Mouse (Mus musculus) heart, embryonic 14.5 days (tissue): ENCODE results near the gene 1700001L19Rik. TPM values are rescaled to one million over a fixed set of nuclear protein-coding genes. Genes with fewer than 3 reads are reported as not detected.
A peak's percentile ranks its signal among the peaks of the same experiment; 100 is the strongest.
"Not testable (repeated sequence)": the region's sequence is repeated elsewhere in the genome, so short reads cannot be mapped to it uniquely, and the experiment has no call there.

ENCODE experiments used
- ATAC-seq: fragments of 200-750 bp; cut with Nextera tagmentation; 2 replicates; pipeline ENCODE4 v1.8.0; 2017; ENCODE audit warnings: low read depth, moderate TSS enrichment; ENCODE audit not compliant: insufficient number of reproducible peaks, insufficient read depth, low FRiP score
- H3K27ac ChIP-seq, 2 experiments: fragments of 200-500 bp in 1 of 2; fragments of 300-500 bp in 1 of 2; sonication (generic) in 1 of 2; replicated peaks in 1 of 2; 2 replicates each; pipeline ENCODE4 v1.5.1; 2012 to 2014; ENCODE audit warnings: low read depth in 2 of 2, low read length in 2 of 2, control low read depth in 1 of 2, mild to moderate bottlenecking in 1 of 2, mixed read lengths in 1 of 2; ENCODE audit not compliant: control insufficient read depth in 1 of 2, insufficient read depth in 1 of 2
- H3K27me3 ChIP-seq: fragments of 300-500 bp; sonication (generic); 2 replicates; pipeline ENCODE4 v1.6.1; 2014; ENCODE audit warnings: mild to moderate bottlenecking, low read length, control low read depth; ENCODE audit not compliant: control insufficient read depth, insufficient read depth
- H3K36me3 ChIP-seq: fragments of 300-500 bp; sonication (generic); 2 replicates; pipeline ENCODE4 v1.6.1; 2014; ENCODE audit warnings: mild to moderate bottlenecking, control low read depth, low read length, mixed read lengths; ENCODE audit not compliant: control insufficient read depth, insufficient read depth
- H3K4me1 ChIP-seq, 2 experiments: fragments of 200-500 bp in 1 of 2; fragments of 300-500 bp in 1 of 2; sonication (generic) in 1 of 2; 2 replicates each; pipeline ENCODE4 v1.6.1; 2012 to 2014; ENCODE audit warnings: low read length in 2 of 2, control low read depth in 1 of 2, mixed read lengths in 1 of 2; ENCODE audit not compliant: control insufficient read depth in 2 of 2, insufficient read depth in 2 of 2
- H3K4me2 ChIP-seq: fragments of 300-500 bp; sonication (generic); 2 replicates; pipeline ENCODE4 v1.6.1; 2014; ENCODE audit warnings: mild to moderate bottlenecking, low read length
- H3K4me3 ChIP-seq, 2 experiments: fragments of 200-500 bp in 1 of 2; fragments of 300-500 bp in 1 of 2; sonication (generic) in 1 of 2; 2 replicates each; pipeline ENCODE4 v1.5.1; 2012 to 2014; ENCODE audit warnings: low read length in 2 of 2, mild to moderate bottlenecking in 2 of 2, control low read depth in 1 of 2, low read depth in 1 of 2, moderate library complexity in 1 of 2; ENCODE audit not compliant: control insufficient read depth in 1 of 2, insufficient read depth in 1 of 2
- H3K9ac ChIP-seq: fragments of 300-500 bp; sonication (generic); 2 replicates; pipeline ENCODE4 v1.6.1; 2014; ENCODE audit warnings: mild to moderate bottlenecking, low read length
- H3K9me3 ChIP-seq: fragments of 300-500 bp; sonication (generic); 2 replicates; pipeline ENCODE4 v1.6.1; 2016; ENCODE audit warnings: low read length, control low read depth; ENCODE audit not compliant: control insufficient read depth
- WGBS: fragments of 180-500 bp; shearing (Covaris S2); extraction: QIAGEN DNeasy Blood & Tissue Kit; methylation state at CpG from one replicate; pipeline ENCODE4 v1.1.7; 2014; 5-methylcytosine and 5-hydroxymethylcytosine counted together
- polyA plus RNA-seq: library from polyadenylated mRNA; unstranded; fragments of >200 nt; fragmentation: Nextera tagmentation; extraction: Ambion mirVana; gene quantifications from 2 replicates; pipeline ENCODE4 v1.2.1, GENCODE M21; 2014

The 1700001L19Rik gene
- polyA plus RNA-seq, result 0.28 and 0.61 TPM in 2 replicates

GRCm38 (mm10) chr13:68597199-68597598, at the start of gene 1700001L19Rik:
1700001L19Rik (plus strand) TSS chr13:68597421.
- no peak within 1 kb of the TSS for H3K27ac ChIP-seq
- peaks cover 4 to 8% of the 10 kb centered on the region in 2 experiments; a peak in 2 of 4 replicates for H3K4me1 ChIP-seq
- peak within 1 kb of the TSS; percentile 31; the same call in 1 of the 2 replicates for H3K4me2 ChIP-seq
- no peak within 1 kb of the TSS for H3K4me3 ChIP-seq
- no peaks in the 10 kb centered on the region for H3K9me3 ChIP-seq
- peaks cover 11% of the 10 kb centered on the region for H3K36me3 ChIP-seq
- H3K27me3 ChIP-seq, result no peaks in the 10 kb centered on the region
- no peak for ATAC-seq
- WGBS, result 12% methylated on average over 9 of the region's 10 CpGs
- H3K9ac ChIP-seq, result no peak within 1 kb of the TSS

- not testable (repeated sequence) for H3K27me3 ChIP-seq, H3K9me3 ChIP-seq, H3K4me1 ChIP-seq, ATAC-seq, H3K4me3 ChIP-seq, H3K4me2 ChIP-seq, H3K27ac ChIP-seq, H3K9ac ChIP-seq, H3K36me3 ChIP-seq
- WGBS, result 15% methylated on average over 4 of the region's 6 CpGs
These were observed 43.8 kb upstream of the 1700001L19Rik start for GRCm38 (mm10) chr13:68553391-68553790.

GRCm38 (mm10) chr13:68568110-68568509, 29.1 kb upstream of the 1700001L19Rik start:
- H3K4me3 ChIP-seq, result no peak overlapping the region
- H3K4me1 ChIP-seq, result peaks cover 6 to 8% of the 10 kb centered on the region in 2 experiments
- H3K27me3 ChIP-seq, result no peaks in the 10 kb centered on the region
- 94% methylated on average over 9 of the region's 9 CpGs for WGBS
- H3K9ac ChIP-seq, result no peak overlapping the region
- no peak overlapping the region for H3K4me2 ChIP-seq
- H3K27ac ChIP-seq, result no peak overlapping the region
- H3K36me3 ChIP-seq, result peaks cover 87% of the 10 kb centered on the region
- H3K9me3 ChIP-seq, result no peaks in the 10 kb centered on the region
- no peak for ATAC-seq

- Histone ChIP-seq H3K4me3 (no peak overlapping the region), H3K9ac (no peak overlapping the region), H3K36me3 (peaks cover 82% of the 10 kb centered on the region), H3K9me3 (no peaks in the 10 kb centered on the region), H3K4me2 (no peak overlapping the region), H3K27ac (no peak overlapping the region), H3K4me1 (peaks cover 10 to 12% of the 10 kb centered on the region in 2 experiments), H3K27me3 (no peaks in the 10 kb centered on the region)
- ATAC-seq, result no peak
- WGBS, result 77% methylated on average over 11 of the region's 11 CpGs
These were observed 28.7 kb upstream of the 1700001L19Rik start for GRCm38 (mm10) chr13:68568548-68568947.

GRCm38 (mm10) chr13:68569589-68570336, 27.5 kb upstream of the 1700001L19Rik start:
- peaks cover 14 to 24% of the 10 kb centered on the region in 2 experiments for H3K4me1 ChIP-seq
- 71% methylated on average over 17 of the region's 17 CpGs for WGBS
- no peak overlapping the region for H3K4me3 ChIP-seq
- no peaks in the 10 kb centered on the region for H3K27me3 ChIP-seq
- H3K36me3 ChIP-seq, result peaks cover 75% of the 10 kb centered on the region
- H3K9me3 ChIP-seq, result no peaks in the 10 kb centered on the region
- no peak for ATAC-seq
- no peak overlapping the region for H3K4me2 ChIP-seq
- H3K27ac ChIP-seq, result no peak overlapping the region
- no peak overlapping the region for H3K9ac ChIP-seq

GRCm38 (mm10) chr13:68572247-68572646, 25.0 kb upstream of the 1700001L19Rik start:
- Histone ChIP-seq H3K4me3 (no peak overlapping the region), H3K4me2 (peak overlapping the region; percentile 42), H3K36me3 (peaks cover 75% of the 10 kb centered on the region), H3K4me1 (peaks cover 14 to 25% of the 10 kb centered on the region in 2 experiments), H3K9ac (no peak overlapping the region), H3K9me3 (no peaks in the 10 kb centered on the region), H3K27me3 (no peaks in the 10 kb centered on the region), H3K27ac (peak overlapping the region; percentile 88 to 93)
- WGBS, result 32% methylated on average over 19 of the region's 19 CpGs
- ATAC-seq, result peak; percentile 87

GRCm38 (mm10) chr13:68572966-68573913, 24.0 kb upstream of the 1700001L19Rik start:
- Histone ChIP-seq H3K27me3 (no peaks in the 10 kb centered on the region), H3K9ac (peak overlapping the region; percentile 44), H3K27ac (peak overlapping the region; percentile 93 to 95), H3K4me1 (peaks cover 14 to 25% of the 10 kb centered on the region in 2 experiments), H3K4me2 (peak overlapping the region; percentile 42), H3K36me3 (peaks cover 75% of the 10 kb centered on the region), H3K4me3 (no peak overlapping the region), H3K9me3 (no peaks in the 10 kb centered on the region)
- ATAC-seq, result peak; percentile 70
- 47% methylated on average over 10 of the region's 10 CpGs for WGBS
